Comparison of ENCODE assay signal across 10 mouse cellular contexts in genomic region chr15:98170365-98170764, GRCm38 (mm10). TPM values are rescaled to one million over a fixed set of nuclear protein-coding genes. Genes with fewer than 3 reads are reported as not detected.
DNase-seq lines count a peak whose midpoint lies in the region; ATAC-seq and TF ChIP-seq lines count a peak whose summit lies in the region.
"Had no signal": no experiment of that assay in that cellular context is flagged by ENCODE, and none has a peak within 500 bp of the region (broad histone marks: within the 10 kb centered on the region; RNA-seq: fewer than 3 reads in every experiment).

No protein-coding gene starts in this region.

- H3K27ac ChIP-seq in forebrain, embryonic 12.5 days, result no peak overlapping the region
- H3K27ac ChIP-seq in olfactory bulb, adult 2 months (ENCODE audit: insufficient read depth, low read depth, low read length), result no peak overlapping the region

- peaks cover 41% of the 10 kb centered on the region for H3K4me1 ChIP-seq in forebrain, embryonic 12.5 days
- peaks cover 25% of the 10 kb centered on the region for H3K4me1 ChIP-seq in olfactory bulb, adult 2 months (ENCODE audit: control insufficient read depth, insufficient read depth, low read length)

- H3K36me3 ChIP-seq in forebrain, embryonic 12.5 days (replicated peaks), result no peaks in the 10 kb centered on the region

- no peak for ATAC-seq in CD4-positive, CD25-positive, alpha-beta regulatory T cell, adult 4 months
- no peak for ATAC-seq in forebrain, embryonic 12.5 days (ENCODE audit: low FRiP score)

- peak overlapping the region; percentile 87 for H3K4me2 ChIP-seq in forebrain, embryonic 12.5 days

- DNase-seq in CD4-positive, CD25-positive, alpha-beta regulatory T cell, adult 2 months (ENCODE audit: low read depth, low spot score), result peak; percentile 12
- peak; percentile 69 for DNase-seq in layer of hippocampus, adult 9-11 months
- DNase-seq in cerebellum, adult 9-10 months, result no peak
- no peak for DNase-seq in ovary, postnatal 10 days (ENCODE audit: low spot score)
- no peak for DNase-seq in cerebellum, adult 18-20 months

- H3K9me3 ChIP-seq in forebrain, embryonic 12.5 days, result no peaks in the 10 kb centered on the region

- no peak for TF ChIP-seq CTCF in olfactory bulb, adult 2 months (IDR thresholded peaks at IDR 0.05; ENCODE audit: insufficient read depth, low read depth, low read length)

- peaks cover 62% of the 10 kb centered on the region for H3K27me3 ChIP-seq in forebrain, embryonic 12.5 days

- no peak overlapping the region for H3K9ac ChIP-seq in forebrain, embryonic 12.5 days

- H3K4me3 ChIP-seq in forebrain, embryonic 12.5 days (replicated peaks), result peak overlapping the region; percentile 61
- H3K4me3 ChIP-seq in olfactory bulb, adult 2 months (ENCODE audit: insufficient read depth, low read depth, low read length), result peak overlapping the region; percentile 41

- TF ChIP-seq POLR2A in olfactory bulb, adult 2 months (IDR thresholded peaks at IDR 0.05; ENCODE audit: insufficient read depth, low read depth, low read length), result no peak

- 39% methylated on average over 7 of the region's 7 CpGs for WGBS in forebrain, embryonic 12.5 days
- 12% methylated on average over 7 of the region's 7 CpGs for WGBS in olfactory bulb, adult 2 months

RNA-seq across cellular contexts. Expression of gene Ccdc184, which starts 3.4 kb away (rescaled TPM):
- polyA plus RNA-seq in CD4-positive, CD25-positive, alpha-beta regulatory T cell, adult 4 months (2017; shearing (Covaris generic)), result under 1 TPM; 0.24 to 0.27 TPM
- polyA plus RNA-seq in forebrain, embryonic 12.5 days (2016; fragmentation: Nextera tagmentation; extraction: Ambion mirVana), result 15.9 and 19.6 TPM in 2 replicates
- polyA plus RNA-seq in olfactory bulb, adult 2 months (2012; ENCODE audit: insufficient read depth, insufficient read length, low replicate concordance, missing spikeins), result not detected in 2 replicates

RNA-seq across cellular contexts. Expression of gene Asb8, which starts 4.9 kb away (rescaled TPM):
- 10 to 100 TPM; 33.5 to 40.1 TPM for polyA plus RNA-seq in CD4-positive, CD25-positive, alpha-beta regulatory T cell, adult 4 months (2017; shearing (Covaris generic))
- 38.4 and 44.8 TPM in 2 replicates for polyA plus RNA-seq in forebrain, embryonic 12.5 days (2016; fragmentation: Nextera tagmentation; extraction: Ambion mirVana)
- not detected in 2 replicates for polyA plus RNA-seq in olfactory bulb, adult 2 months (2012; ENCODE audit: insufficient read depth, insufficient read length, low replicate concordance, missing spikeins)

RNA-seq across cellular contexts. Expression of gene Olfr288, which starts 25.0 kb away (rescaled TPM):
- not detected for polyA plus RNA-seq in CD4-positive, CD25-positive, alpha-beta regulatory T cell, adult 4 months (2017; shearing (Covaris generic))
- polyA plus RNA-seq in forebrain, embryonic 12.5 days (2016; fragmentation: Nextera tagmentation; extraction: Ambion mirVana), result not detected in 2 replicates
- polyA plus RNA-seq in olfactory bulb, adult 2 months (2012; ENCODE audit: insufficient read depth, insufficient read length, low replicate concordance, missing spikeins), result not detected in 2 replicates
- polyA plus RNA-seq: heart, postnatal 0 days; lung, embryonic 16.5 days had no signal

RNA-seq across cellular contexts. Expression of gene Gm44579, which starts 50.4 kb away (rescaled TPM):
- not detected for polyA plus RNA-seq in CD4-positive, CD25-positive, alpha-beta regulatory T cell, adult 4 months (2017; shearing (Covaris generic))
- not detected in 2 replicates for polyA plus RNA-seq in forebrain, embryonic 12.5 days (2016; fragmentation: Nextera tagmentation; extraction: Ambion mirVana)
- not detected in 2 replicates for polyA plus RNA-seq in olfactory bulb, adult 2 months (2012; ENCODE audit: insufficient read depth, insufficient read length, low replicate concordance, missing spikeins)
- polyA plus RNA-seq: heart, postnatal 0 days; lung, embryonic 16.5 days had no signal

RNA-seq across cellular contexts. Expression of gene Olfr287, which starts 50.5 kb away (rescaled TPM):
- not detected for polyA plus RNA-seq in CD4-positive, CD25-positive, alpha-beta regulatory T cell, adult 4 months (2017; shearing (Covaris generic))
- not detected in 2 replicates for polyA plus RNA-seq in forebrain, embryonic 12.5 days (2016; fragmentation: Nextera tagmentation; extraction: Ambion mirVana)
- polyA plus RNA-seq in olfactory bulb, adult 2 months (2012; ENCODE audit: insufficient read depth, insufficient read length, low replicate concordance, missing spikeins), result not detected in 2 replicates
- polyA plus RNA-seq: heart, postnatal 0 days; lung, embryonic 16.5 days had no signal

Comparison
In these comparisons a context has a peak if more than half of its experiments do, and no peak if none do; other contexts are left out.
1. DNase-seq: peak in CD4-positive, CD25-positive, alpha-beta regulatory T cell, adult 2 months (single experiment) and layer of hippocampus, adult 9-11 months (single experiment); none in cerebellum, adult 9-10 months (single experiment), ovary, postnatal 10 days (single experiment) and cerebellum, adult 18-20 months (0 of 2).
2. RNA of gene Ccdc184, which starts 3.4 kb away (polyA plus RNA-seq): 15.9 to 19.6 TPM in forebrain, embryonic 12.5 days; 0.24 to 0.27 TPM in CD4-positive, CD25-positive, alpha-beta regulatory T cell, adult 4 months and not detected in olfactory bulb, adult 2 months; every median in the first group is over 10 times any median in the second.
3. RNA of gene Asb8, which starts 4.9 kb away (polyA plus RNA-seq): 33.5 to 40.1 TPM in CD4-positive, CD25-positive, alpha-beta regulatory T cell, adult 4 months and 38.4 to 44.8 TPM in forebrain, embryonic 12.5 days; not detected in olfactory bulb, adult 2 months; every median in the first group is over 10 times any median in the second.